Mouse (Mus musculus): Measurements from ENCODE around the gene Zfp286. TPM values are rescaled to one million over a fixed set of nuclear protein-coding genes. Genes with fewer than 3 reads are reported as not detected.

Zfp286 gene
- 0.83 and 4.6 TPM in 2 replicates for polyA plus RNA-seq (2012; rRNA removed; ENCODE audit: low replicate concordance)

DNA sequence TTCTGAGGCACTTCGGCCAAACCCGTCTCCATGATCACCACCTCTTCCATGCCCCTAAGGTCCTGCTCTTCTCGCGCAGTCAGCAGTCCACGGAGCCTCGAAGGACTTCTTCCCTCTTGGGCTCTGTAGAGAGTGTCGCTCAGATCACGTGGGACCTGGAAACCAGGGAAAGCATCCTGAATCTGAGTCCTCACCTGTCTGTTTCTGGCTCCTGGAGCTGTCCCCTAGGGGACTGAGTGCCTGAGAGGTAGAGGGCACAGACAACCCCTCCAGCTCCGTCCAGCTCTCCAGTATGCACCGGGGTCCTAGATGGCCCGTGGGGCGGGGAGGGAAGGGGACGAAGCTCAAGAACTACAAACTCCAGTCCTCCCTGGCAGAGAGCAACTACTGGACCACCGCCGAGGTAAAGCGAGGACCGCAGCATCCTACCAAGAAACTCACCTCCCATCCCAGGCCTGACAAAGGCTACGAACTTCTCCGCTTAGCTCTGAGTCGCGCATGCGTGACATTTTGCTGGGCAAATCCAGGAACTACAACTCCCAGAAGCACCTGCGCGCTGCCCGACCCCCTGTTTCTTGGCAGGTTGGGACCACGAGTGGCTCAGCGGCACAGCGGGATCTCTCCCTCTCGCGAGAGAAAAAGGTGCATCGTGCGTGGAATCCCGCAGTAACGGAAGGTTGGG is at the start of gene Zfp286:
TSS of gene Zfp286 (minus strand) at position 528 of the 682 bp plus-strand sequence.

DNA sequence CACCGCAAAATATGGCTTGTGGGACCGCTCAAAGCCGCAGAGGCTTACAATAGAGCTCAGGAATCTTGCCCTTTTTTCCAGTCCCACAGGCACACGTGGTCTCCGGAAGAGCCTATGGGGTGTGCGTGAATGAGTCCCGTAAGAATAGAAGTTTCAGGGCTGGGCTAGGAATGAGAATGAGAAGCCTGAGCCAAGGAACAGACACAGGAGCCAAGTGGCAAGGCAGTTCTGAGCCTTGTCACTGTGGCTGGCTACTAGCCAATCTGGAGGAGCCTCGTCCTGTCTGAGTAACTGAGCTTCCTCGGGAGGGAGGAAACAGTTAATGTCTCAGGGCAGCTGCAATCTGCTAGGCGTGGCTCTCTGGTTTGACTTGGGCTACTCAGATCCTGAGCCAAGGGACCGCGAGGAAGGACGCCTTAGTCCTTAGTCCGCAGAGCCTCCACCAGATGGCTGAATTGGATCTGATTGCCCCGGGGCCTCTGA is 30.8 kb upstream of the Zfp286 start, which contains the start of gene Trim16:
TSS of gene Trim16 (plus strand) at position 173 of the 483 bp plus-strand sequence.

DNA sequence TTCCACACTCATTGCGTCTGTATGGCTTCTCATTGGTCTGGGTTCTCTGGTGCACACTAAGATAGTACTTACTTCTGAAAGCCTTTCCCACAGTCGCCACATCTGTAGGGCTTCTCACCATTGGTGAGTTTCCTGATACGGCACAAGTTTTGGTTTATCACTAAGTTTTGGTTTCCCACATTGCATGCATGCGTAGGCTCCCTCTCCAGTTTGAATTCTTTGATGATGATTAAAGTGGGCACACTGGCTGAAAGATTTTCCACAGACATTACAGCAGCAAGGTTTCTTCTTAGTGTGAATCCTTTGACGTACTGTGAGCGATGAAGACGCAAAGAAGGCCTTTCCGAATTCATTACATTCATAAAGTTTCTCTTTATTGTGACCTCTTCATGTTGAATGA is 36.5 kb downstream of the Zfp286 start, which contains the start of gene Gm10428:
TSS of gene Gm10428 (plus strand) at position 321 of the 400 bp plus-strand sequence.

DNA sequence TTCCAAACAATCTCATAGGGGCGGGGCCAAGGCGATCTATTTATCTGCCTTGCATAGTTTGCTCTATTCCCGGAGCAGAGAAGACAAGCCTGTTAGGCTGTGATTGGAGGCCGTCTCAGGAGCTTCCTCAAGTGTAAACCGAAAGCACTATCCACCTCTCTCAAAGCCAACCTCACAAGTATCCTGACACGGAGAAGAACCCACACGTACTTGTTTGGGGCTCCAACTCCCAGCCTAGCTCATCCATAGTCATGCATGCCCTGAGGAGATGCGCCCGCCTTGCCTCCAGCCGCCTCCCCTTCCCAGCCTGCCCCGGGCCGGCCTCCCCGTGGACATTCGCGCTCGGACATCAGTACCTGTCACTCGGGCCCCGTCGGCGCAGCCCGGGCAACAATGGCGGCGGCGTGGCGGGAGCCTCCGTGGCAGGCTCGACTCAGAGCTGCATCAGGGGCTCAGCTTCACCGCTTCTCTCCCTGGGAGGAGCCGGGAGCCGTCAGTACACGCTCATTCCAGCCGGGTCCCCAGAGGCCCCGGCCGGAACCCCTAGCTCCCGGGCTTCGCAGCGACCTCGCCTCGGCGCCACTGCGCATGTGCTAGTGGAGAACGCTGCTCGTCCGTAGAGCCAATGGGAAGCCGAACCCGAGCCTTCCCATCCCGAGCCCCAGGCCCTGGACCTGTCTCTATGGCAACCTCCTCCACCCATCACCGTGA is 57.8 kb downstream of the Zfp286 start, which contains the start of gene Zfp287:
TSS of gene Zfp287 (minus strand) at position 595 of the 711 bp plus-strand sequence.

Other genes with a start within 250 kb of the Zfp286 start
- gene Ubb, start 238.3 kb downstream of the Zfp286 start, polyA plus RNA-seq (2012; rRNA removed; ENCODE audit: low replicate concordance): 1,963 and 2,031 TPM in 2 replicates
- gene Trpv2, start 215.0 kb downstream of the Zfp286 start, polyA plus RNA-seq (2012; rRNA removed; ENCODE audit: low replicate concordance): 14.3 and 27.2 TPM in 2 replicates
- gene Lrrc75a, start 140.9 kb downstream of the Zfp286 start, polyA plus RNA-seq (2012; rRNA removed; ENCODE audit: low replicate concordance): 5.4 and 21.2 TPM in 2 replicates
- 8.0 and 53.5 TPM in 2 replicates for gene Mmgt2, start 140.8 kb downstream of the Zfp286 start, polyA plus RNA-seq (2012; rRNA removed; ENCODE audit: low replicate concordance)
- gene Zfp287, start 57.6 kb downstream of the Zfp286 start, polyA plus RNA-seq (2012; rRNA removed; ENCODE audit: low replicate concordance): 1.7 and 3.8 TPM in 2 replicates
- not detected in 2 replicates for gene Gm10428, start 36.4 kb downstream of the Zfp286 start, polyA plus RNA-seq (2012; rRNA removed; ENCODE audit: low replicate concordance)
- gene Trim16, start 30.8 kb upstream of the Zfp286 start, polyA plus RNA-seq (2012; rRNA removed; ENCODE audit: low replicate concordance): 10.5 and 10.9 TPM in 2 replicates
- 0.41 and 0.52 TPM in 2 replicates for gene Fbxw10, start 57.6 kb upstream of the Zfp286 start, polyA plus RNA-seq (2012; rRNA removed; ENCODE audit: low replicate concordance)
- gene Tvp23b, start 90.0 kb upstream of the Zfp286 start, polyA plus RNA-seq (2012; rRNA removed; ENCODE audit: low replicate concordance): 15.8 and 19.9 TPM in 2 replicates
- 0.24 TPM in 1 of 2 replicates, not detected in the other for gene Cdrt4, start 161.7 kb upstream of the Zfp286 start, polyA plus RNA-seq (2012; rRNA removed; ENCODE audit: low replicate concordance)

Measured in subcutaneous adipose tissue, adult 2 months (tissue).